23 mouse cellular contexts compared by ENCODE assay signal in genomic region chr8:123446799-123447198, GRCm38 (mm10). TPM values are rescaled to one million over a fixed set of nuclear protein-coding genes. Genes with fewer than 3 reads are reported as not detected.
DNase-seq lines count a peak whose midpoint lies in the region; ATAC-seq and TF ChIP-seq lines count a peak whose summit lies in the region.
"Had no signal": no experiment of that assay in that cellular context is flagged by ENCODE, and none has a peak within 500 bp of the region (broad histone marks: within the 10 kb centered on the region; RNA-seq: fewer than 3 reads in every experiment).

No protein-coding gene starts in this region.

- DNase-seq in heart, adult 8-10 months (ENCODE audit: low spot score), result no peak
- DNase-seq in ES-CJ7 (ENCODE audit: low read depth, low spot score), result peak; percentile 69
- peak; percentile 78 for DNase-seq in fat pad, adult 2 months (ENCODE audit: extremely low read depth, low read depth, low spot score)
- no peak for DNase-seq in stomach, postnatal 0 days (ENCODE audit: low spot score)
- DNase-seq in hindbrain, embryonic 11.5 days (ENCODE audit: low spot score), result no peak
- DNase-seq: adrenal gland, postnatal 14 days; cerebellum, adult 18-20 months; midbrain, embryonic 14.5 days; thymus, postnatal 4 days had no signal

- ATAC-seq in heart, embryonic 11.5 days (replicated peaks; ENCODE audit: insufficient number of reproducible peaks, low FRiP score, low TSS enrichment), result 0 out of 2 replicates have a peak, but pooled peaks have one; percentile 18
- no peak for ATAC-seq in stomach, postnatal 0 days (ENCODE audit: low FRiP score, low TSS enrichment)
- no peak for ATAC-seq in hindbrain, embryonic 11.5 days (ENCODE audit: low FRiP score)
- no peak for ATAC-seq in intestine, postnatal 0 days
- ATAC-seq: forebrain, embryonic 13.5 days; intestine, embryonic 15.5 days; lung, postnatal 0 days had no signal

- TF ChIP-seq EP300 in stomach, postnatal 0 days (optimal IDR thresholded peaks at IDR 0.05), result no peak

- H3K36me3 ChIP-seq in heart, embryonic 11.5 days (ENCODE audit: control insufficient read depth, insufficient read depth, low read length), result no peaks in the 10 kb centered on the region; the same call in 1 of the 2 replicates
- H3K36me3 ChIP-seq in stomach, postnatal 0 days (ENCODE audit: control insufficient read depth, insufficient read depth, low read length), result no peaks in the 10 kb centered on the region
- H3K36me3 ChIP-seq in hindbrain, embryonic 11.5 days (ENCODE audit: control insufficient read depth, insufficient read depth, low read length), result no peaks in the 10 kb centered on the region
- H3K36me3 ChIP-seq in intestine, postnatal 0 days (ENCODE audit: control insufficient read depth, insufficient read depth), result no peaks in the 10 kb centered on the region; the same call in 1 of the 2 replicates
- H3K36me3 ChIP-seq: intestine, embryonic 15.5 days had no signal

- H3K4me2 ChIP-seq in heart, embryonic 11.5 days, result no peak overlapping the region
- H3K4me2 ChIP-seq in stomach, postnatal 0 days (replicated peaks; ENCODE audit: low read depth), result no peak overlapping the region
- H3K4me2 ChIP-seq in hindbrain, embryonic 11.5 days (replicated peaks; ENCODE audit: low read depth, low read length), result no peak overlapping the region
- no peak overlapping the region for H3K4me2 ChIP-seq in intestine, postnatal 0 days (replicated peaks; ENCODE audit: low read depth)
- H3K4me2 ChIP-seq: forebrain, embryonic 13.5 days; hindbrain, embryonic 14.5 days; intestine, embryonic 15.5 days; limb, embryonic 12.5 days; neural tube, embryonic 15.5 days had no signal

- no peaks in the 10 kb centered on the region for H3K27me3 ChIP-seq in heart, embryonic 11.5 days (ENCODE audit: control insufficient read depth, insufficient read depth, low read length)
- H3K27me3 ChIP-seq in stomach, postnatal 0 days (ENCODE audit: control insufficient read depth, insufficient read depth, low read length), result no peaks in the 10 kb centered on the region
- H3K27me3 ChIP-seq in hindbrain, embryonic 11.5 days (ENCODE audit: control insufficient read depth, insufficient read depth, low read length), result no peaks in the 10 kb centered on the region
- H3K27me3 ChIP-seq in intestine, postnatal 0 days (replicated peaks; ENCODE audit: control insufficient read depth, insufficient read depth, low read length), result no peaks in the 10 kb centered on the region
- H3K27me3 ChIP-seq: forebrain, embryonic 13.5 days; intestine, embryonic 15.5 days; limb, embryonic 12.5 days; neural tube, embryonic 15.5 days had no signal

- H3K9me3 ChIP-seq in heart, embryonic 11.5 days (replicated peaks; ENCODE audit: control insufficient read depth, low read length), result no peaks in the 10 kb centered on the region
- no peaks in the 10 kb centered on the region for H3K9me3 ChIP-seq in stomach, postnatal 0 days (ENCODE audit: control insufficient read depth, low read length)
- H3K9me3 ChIP-seq in hindbrain, embryonic 11.5 days (ENCODE audit: control insufficient read depth, low read length), result no peaks in the 10 kb centered on the region
- H3K9me3 ChIP-seq in intestine, postnatal 0 days (ENCODE audit: control insufficient read depth), result no peaks in the 10 kb centered on the region
- H3K9me3 ChIP-seq: forebrain, embryonic 13.5 days; intestine, embryonic 15.5 days; limb, embryonic 12.5 days; neural tube, embryonic 15.5 days had no signal

- no peak overlapping the region for H3K9ac ChIP-seq in heart, embryonic 11.5 days (ENCODE audit: low read depth, low read length)
- no peak overlapping the region for H3K9ac ChIP-seq in stomach, postnatal 0 days (ENCODE audit: low read length)
- no peak overlapping the region for H3K9ac ChIP-seq in hindbrain, embryonic 11.5 days (ENCODE audit: low read depth, low read length)
- no peak overlapping the region for H3K9ac ChIP-seq in intestine, postnatal 0 days (ENCODE audit: low read depth, low read length)
- H3K9ac ChIP-seq: forebrain, embryonic 13.5 days; hindbrain, embryonic 14.5 days; intestine, embryonic 15.5 days; limb, embryonic 12.5 days; liver, embryonic 14.5 days; neural tube, embryonic 15.5 days had no signal

- peak overlapping the region; percentile 59 for H3K27ac ChIP-seq in heart, embryonic 11.5 days (ENCODE audit: low read depth, low read length)
- H3K27ac ChIP-seq in stomach, postnatal 0 days (replicated peaks), result peak overlapping the region; percentile 53; the same call in 1 of the 2 replicates
- H3K27ac ChIP-seq in hindbrain, embryonic 11.5 days (ENCODE audit: low read depth, low read length), result no peak overlapping the region
- H3K27ac ChIP-seq in intestine, postnatal 0 days (ENCODE audit: low read depth, low read length), result no peak overlapping the region
- H3K27ac ChIP-seq: forebrain, embryonic 13.5 days; hindbrain, embryonic 14.5 days; intestine, embryonic 15.5 days; kidney, postnatal 0 days; limb, embryonic 12.5 days; liver, embryonic 14.5 days; neural tube, embryonic 15.5 days had no signal

- no peak overlapping the region for H3K4me3 ChIP-seq in heart, embryonic 11.5 days (ENCODE audit: low read depth, low read length)
- H3K4me3 ChIP-seq in stomach, postnatal 0 days (ENCODE audit: low read depth, low read length), result no peak overlapping the region
- no peak overlapping the region for H3K4me3 ChIP-seq in hindbrain, embryonic 11.5 days (ENCODE audit: low read depth, low read length)
- no peak overlapping the region for H3K4me3 ChIP-seq in intestine, postnatal 0 days (ENCODE audit: low read depth, low read length)
- H3K4me3 ChIP-seq: forebrain, embryonic 13.5 days; intestine, embryonic 15.5 days; limb, embryonic 12.5 days; myocyte; neural tube, embryonic 15.5 days had no signal

- H3K4me1 ChIP-seq in heart, embryonic 11.5 days (ENCODE audit: control insufficient read depth, insufficient read depth, low read length), result peaks cover 22% of the 10 kb centered on the region
- no peaks in the 10 kb centered on the region for H3K4me1 ChIP-seq in stomach, postnatal 0 days (replicated peaks; ENCODE audit: control insufficient read depth, insufficient read depth)
- H3K4me1 ChIP-seq in hindbrain, embryonic 11.5 days (replicated peaks; ENCODE audit: control insufficient read depth, insufficient read depth, low read length), result no peaks in the 10 kb centered on the region; the same call in 1 of the 2 replicates
- no peaks in the 10 kb centered on the region for H3K4me1 ChIP-seq in intestine, postnatal 0 days (replicated peaks; ENCODE audit: control insufficient read depth, insufficient read depth, low read length)

- 46% methylated on average over 6 of the region's 6 CpGs for WGBS in heart, embryonic 11.5 days (ENCODE audit: insufficient replicate concordance)
- 74% methylated on average over 6 of the region's 6 CpGs for WGBS in stomach, postnatal 0 days
- 85% methylated on average over 6 of the region's 6 CpGs for WGBS in hindbrain, embryonic 11.5 days
- 75% methylated on average over 6 of the region's 6 CpGs for WGBS in intestine, postnatal 0 days

- no peak for TF ChIP-seq CTCF in stomach, postnatal 0 days (IDR thresholded peaks at IDR 0.05; ENCODE audit: low read depth)
- no peak for TF ChIP-seq CTCF in intestine, postnatal 0 days (IDR thresholded peaks at IDR 0.05; ENCODE audit: low read depth)

RNA-seq across cellular contexts. Expression of gene Def8, which starts 23.5 kb away (rescaled TPM):
- 32.2 and 36.1 TPM in 2 replicates for polyA plus RNA-seq in heart, embryonic 11.5 days (2014; fragmentation: Nextera tagmentation; extraction: Ambion mirVana)
- 10 to 100 TPM; 64.0 to 74.9 (median 68.1) TPM for total RNA-seq in heart, adult 8-10 months (2022)
- 20.6 and 22.5 TPM in 2 replicates for polyA plus RNA-seq in stomach, postnatal 0 days (2015; fragmentation: Nextera tagmentation; extraction: Ambion mirVana)
- polyA plus RNA-seq in hindbrain, embryonic 11.5 days (2014; fragmentation: Nextera tagmentation; extraction: Ambion mirVana), result 32.5 and 32.7 TPM in 2 replicates
- 16.6 and 18.4 TPM in 2 replicates for polyA plus RNA-seq in intestine, postnatal 0 days (2015; fragmentation: Nextera tagmentation; extraction: Ambion mirVana)

RNA-seq across cellular contexts. Expression of gene Afg3l1, which starts 30.9 kb away (rescaled TPM):
- 29.8 and 32.9 TPM in 2 replicates for polyA plus RNA-seq in heart, embryonic 11.5 days (2014; fragmentation: Nextera tagmentation; extraction: Ambion mirVana)
- 10 to 100 TPM; 59.2 to 78.1 (median 73.3) TPM for total RNA-seq in heart, adult 8-10 months (2022)
- polyA plus RNA-seq in stomach, postnatal 0 days (2015; fragmentation: Nextera tagmentation; extraction: Ambion mirVana), result 28.1 and 28.4 TPM in 2 replicates
- polyA plus RNA-seq in hindbrain, embryonic 11.5 days (2014; fragmentation: Nextera tagmentation; extraction: Ambion mirVana), result 30.7 and 32.3 TPM in 2 replicates
- 30.8 and 34.7 TPM in 2 replicates for polyA plus RNA-seq in intestine, postnatal 0 days (2015; fragmentation: Nextera tagmentation; extraction: Ambion mirVana)

RNA-seq across cellular contexts. Expression of gene Tubb3, which starts 35.6 kb away (rescaled TPM):
- 13.6 and 13.8 TPM in 2 replicates for polyA plus RNA-seq in heart, embryonic 11.5 days (2014; fragmentation: Nextera tagmentation; extraction: Ambion mirVana)
- total RNA-seq in heart, adult 8-10 months (2022), result under 1 TPM; 0.22 to 0.75 (median 0.35) TPM
- polyA plus RNA-seq in stomach, postnatal 0 days (2015; fragmentation: Nextera tagmentation; extraction: Ambion mirVana), result 24.4 and 24.7 TPM in 2 replicates
- 950 and 1,011 TPM in 2 replicates for polyA plus RNA-seq in hindbrain, embryonic 11.5 days (2014; fragmentation: Nextera tagmentation; extraction: Ambion mirVana)
- polyA plus RNA-seq in intestine, postnatal 0 days (2015; fragmentation: Nextera tagmentation; extraction: Ambion mirVana), result 22.5 and 23.9 TPM in 2 replicates

RNA-seq across cellular contexts. Expression of gene Mc1r, which starts 39.9 kb away (rescaled TPM):
- 0.06 TPM in 1 of 2 replicates, not detected in the other for polyA plus RNA-seq in heart, embryonic 11.5 days (2014; fragmentation: Nextera tagmentation; extraction: Ambion mirVana)
- total RNA-seq in heart, adult 8-10 months (2022), result not detected
- 0.05 TPM in 1 of 2 replicates, not detected in the other for polyA plus RNA-seq in stomach, postnatal 0 days (2015; fragmentation: Nextera tagmentation; extraction: Ambion mirVana)
- polyA plus RNA-seq in hindbrain, embryonic 11.5 days (2014; fragmentation: Nextera tagmentation; extraction: Ambion mirVana), result 0.11 and 0.49 TPM in 2 replicates
- polyA plus RNA-seq in intestine, postnatal 0 days (2015; fragmentation: Nextera tagmentation; extraction: Ambion mirVana), result not detected in 2 replicates
- total RNA-seq: adrenal gland, postnatal 14 days; common myeloid progenitor, adult 5-6 weeks; gastrocnemius, postnatal 4 days; megakaryocyte, adult 5-6 weeks had no signal
- polyA plus RNA-seq: kidney, postnatal 0 days; limb, embryonic 12.5 days; lung, postnatal 0 days had no signal

Comparison
In these comparisons a context has a peak if more than half of its experiments do, and no peak if none do; other contexts are left out.
1. H3K27ac ChIP-seq: peak in heart, embryonic 11.5 days (single experiment) and stomach, postnatal 0 days (single experiment); none in hindbrain, embryonic 11.5 days (single experiment) and intestine, postnatal 0 days (single experiment).
2. DNase-seq: peak in ES-CJ7 (single experiment) and fat pad, adult 2 months (single experiment); none in heart, adult 8-10 months (single experiment), stomach, postnatal 0 days (single experiment) and hindbrain, embryonic 11.5 days (single experiment).
3. RNA of gene Tubb3, which starts 35.6 kb away (polyA plus RNA-seq): 950 to 1,011 TPM in hindbrain, embryonic 11.5 days; 24.4 to 24.7 TPM in stomach, postnatal 0 days, 22.5 to 23.9 TPM in intestine, postnatal 0 days and 13.6 to 13.8 TPM in heart, embryonic 11.5 days; every median in the first group is over 10 times any median in the second.